Mouse (Mus musculus) embryo, embryonic 11 days (tissue): Measurements from ENCODE around the gene S100a10.
"Not testable (repeated sequence)": the region's sequence is repeated elsewhere in the genome, so short reads cannot be mapped to it uniquely, and the experiment has no call there.

ENCODE experiments used
- DNase-seq: peaks from one replicate; pipeline ENCODE4 v3.0.0-alpha.2; 2015

The S100a10 gene

GRCm38 (mm10) chr3:93554981-93555877 lies at the start of gene S100a10:
TSS of gene S100a10 (plus strand) at chr3:93555080.
- peak; percentile 72 for DNase-seq

- no peak for DNase-seq
These were observed 48.7 kb upstream of the S100a10 start for GRCm38 (mm10) chr3:93505960-93506863.

GRCm38 (mm10) chr3:93506881-93507325 lies 48.0 kb upstream of the S100a10 start:
- DNase-seq: no peak

- no peak for DNase-seq
These were observed 45.6 kb upstream of the S100a10 start for GRCm38 (mm10) chr3:93509301-93509700.

GRCm38 (mm10) chr3:93511036-93511435 lies 43.8 kb upstream of the S100a10 start:
- no peak for DNase-seq

GRCm38 (mm10) chr3:93511801-93512200 lies 43.1 kb upstream of the S100a10 start:
- DNase-seq: no peak

- DNase-seq: no peak
These were observed 42.3 kb upstream of the S100a10 start for GRCm38 (mm10) chr3:93512386-93513101.

GRCm38 (mm10) chr3:93514628-93515027 lies 40.3 kb upstream of the S100a10 start:
- no peak for DNase-seq

GRCm38 (mm10) chr3:93517343-93517742 lies 37.5 kb upstream of the S100a10 start:
- DNase-seq: no peak

GRCm38 (mm10) chr3:93519856-93520329 lies 35.0 kb upstream of the S100a10 start:
- no peak for DNase-seq

GRCm38 (mm10) chr3:93520330-93521193 lies 34.3 kb upstream of the S100a10 start, which contains the start of gene S100a11:
TSS of gene S100a11 (plus strand) at chr3:93520488.
- peak; percentile 77 for DNase-seq

GRCm38 (mm10) chr3:93521462-93522057 lies 33.3 kb upstream of the S100a10 start:
- no peak for DNase-seq

GRCm38 (mm10) chr3:93522611-93523010 lies 32.3 kb upstream of the S100a10 start:
- DNase-seq: peak; percentile 66

GRCm38 (mm10) chr3:93527300-93527699 lies 27.6 kb upstream of the S100a10 start:
- no peak for DNase-seq

- no peak for DNase-seq
These were observed 26.1 kb upstream of the S100a10 start for GRCm38 (mm10) chr3:93528807-93529206.

- DNase-seq: no peak
These were observed 17.8 kb upstream of the S100a10 start for GRCm38 (mm10) chr3:93537068-93537576.

GRCm38 (mm10) chr3:93538486-93538885 lies 16.4 kb upstream of the S100a10 start:
- no peak for DNase-seq

- DNase-seq: no peak
These were observed 13.4 kb upstream of the S100a10 start for GRCm38 (mm10) chr3:93541501-93541900.

- DNase-seq: not testable (repeated sequence)
These were observed 10.7 kb upstream of the S100a10 start for GRCm38 (mm10) chr3:93544170-93544569.

GRCm38 (mm10) chr3:93547099-93547648 lies 7.7 kb upstream of the S100a10 start:
- DNase-seq: peak; percentile 82
